Mouse (Mus musculus): ENCODE data around the gene Prkacb.

Prkacb gene

GRCm38 (mm10) chr3:146812901-146813393 lies at the start of gene Prkacb:
TSS of gene Prkacb (minus strand) at chr3:146812990.
- DNase-seq (ENCODE audit: low spot score in 2 of 2): peak; percentile 80 to 91

- no peak for DNase-seq (ENCODE audit: low spot score in 2 of 2)
These were observed 47.5 kb upstream of the Prkacb start for GRCm38 (mm10) chr3:146860308-146860707.

GRCm38 (mm10) chr3:146857373-146857772 lies 44.6 kb upstream of the Prkacb start:
- no peak for DNase-seq (ENCODE audit: low spot score in 2 of 2)

DNA sequence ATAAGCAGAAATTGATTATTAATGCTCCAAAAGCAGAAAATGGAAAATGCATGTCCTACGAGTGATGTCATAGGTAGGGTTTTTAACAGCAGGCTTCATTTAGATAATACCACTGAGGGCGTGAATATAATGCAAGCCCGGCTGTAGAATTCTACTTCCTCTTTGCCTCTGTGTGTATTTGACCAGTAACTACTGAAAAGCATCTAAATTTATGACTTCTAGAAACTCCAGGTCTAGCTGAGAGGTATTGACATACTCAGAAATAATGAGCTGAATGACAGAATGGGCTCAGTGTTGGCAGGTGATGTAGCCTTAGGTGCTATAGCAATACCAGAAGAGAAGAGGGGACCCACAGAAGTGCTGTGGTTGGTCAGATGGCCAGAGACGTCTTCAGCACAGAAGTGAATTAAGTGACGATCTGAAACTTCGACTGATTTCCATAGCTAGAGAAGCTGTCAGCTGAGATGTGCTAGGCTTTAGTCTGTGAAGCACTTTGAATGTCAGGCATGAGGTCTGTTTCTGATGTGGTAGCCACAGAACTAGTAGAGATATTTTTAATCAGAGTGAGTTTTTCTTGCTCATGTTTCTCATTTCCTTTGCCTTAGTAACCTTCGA lies 41.8 kb upstream of the Prkacb start:
- DNase-seq (ENCODE audit: low spot score in 2 of 2): no peak

GRCm38 (mm10) chr3:146851966-146852891 lies 39.4 kb upstream of the Prkacb start, which contains the start of gene Ttll7:
TSS of gene Ttll7 (plus strand) at chr3:146852367.
- peak; percentile 41 to 65 for DNase-seq (ENCODE audit: low spot score in 2 of 2)

GRCm38 (mm10) chr3:146849360-146849759 lies 36.6 kb upstream of the Prkacb start:
- no peak for DNase-seq (ENCODE audit: low spot score in 2 of 2)

DNA sequence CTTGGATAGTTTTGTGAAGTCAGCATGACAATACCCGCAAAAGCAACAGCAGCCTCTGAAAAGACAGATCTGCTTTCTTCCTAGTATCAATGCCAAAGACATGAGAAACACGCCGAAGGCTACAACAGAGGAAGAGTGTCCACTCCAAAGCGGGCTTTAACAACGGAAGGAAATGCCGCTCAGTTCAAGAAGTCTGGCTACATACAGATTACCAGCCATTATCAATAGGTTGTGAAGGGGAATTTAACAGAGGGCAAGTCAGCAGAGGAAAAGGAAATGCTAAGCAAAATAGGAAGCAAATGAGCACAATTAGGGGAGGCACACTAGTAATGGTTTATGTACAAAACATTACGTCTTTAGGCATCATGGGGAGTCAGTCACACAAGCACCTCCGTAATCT lies 35.3 kb upstream of the Prkacb start:
- DNase-seq (ENCODE audit: low spot score in 2 of 2): no peak

DNA sequence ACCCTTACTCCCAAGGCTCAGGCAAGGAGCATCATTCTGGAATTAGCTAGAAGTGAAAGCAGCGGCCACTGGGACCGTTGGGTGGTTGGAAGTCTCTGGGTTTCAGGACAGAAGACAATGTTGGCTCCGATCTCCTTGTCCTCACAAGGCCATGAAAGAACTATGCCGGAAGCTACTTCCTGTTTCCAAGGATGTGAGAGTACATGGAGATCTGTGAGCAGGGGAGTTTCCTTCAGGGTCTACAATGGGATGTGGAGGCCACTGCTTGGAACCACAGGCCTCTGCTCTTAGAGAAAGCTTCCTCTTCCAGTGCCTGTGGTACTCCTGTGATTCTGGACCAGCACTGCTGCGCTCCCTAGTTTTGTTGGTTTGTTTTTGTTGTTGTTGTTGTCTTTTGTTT lies 33.4 kb upstream of the Prkacb start:
- no peak for DNase-seq (ENCODE audit: low spot score in 2 of 2)

DNA sequence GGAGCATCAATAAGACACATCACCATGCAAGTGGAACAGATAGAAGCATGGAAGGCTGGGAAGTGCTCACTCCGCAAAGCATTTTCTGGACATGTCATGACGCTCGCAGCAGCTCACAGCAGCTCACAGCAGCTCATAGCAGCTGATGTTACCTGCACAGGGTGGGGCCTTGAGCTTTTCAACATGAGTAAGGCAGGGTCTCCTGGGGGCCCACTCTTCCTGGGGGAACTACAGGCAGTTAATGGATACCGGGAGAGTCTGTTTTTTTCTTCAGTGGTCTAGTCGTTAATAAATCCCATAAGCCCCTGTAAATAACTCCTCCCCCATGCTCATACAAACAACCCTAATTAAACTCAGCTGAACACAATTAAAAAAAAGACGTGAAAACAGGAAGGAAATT lies 30.7 kb upstream of the Prkacb start:
- no peak for DNase-seq (ENCODE audit: low spot score in 2 of 2)

- DNase-seq (ENCODE audit: low spot score in 2 of 2): no peak
These were observed 30.0 kb upstream of the Prkacb start for GRCm38 (mm10) chr3:146842766-146843165.

- no peak for DNase-seq (ENCODE audit: low spot score in 2 of 2)
These were observed 7.9 kb upstream of the Prkacb start for GRCm38 (mm10) chr3:146820718-146821117.

GRCm38 (mm10) chr3:146813624-146814023 lies 834 bp upstream of the Prkacb start:
- DNase-seq (ENCODE audit: low spot score in 2 of 2): no peak

DNA sequence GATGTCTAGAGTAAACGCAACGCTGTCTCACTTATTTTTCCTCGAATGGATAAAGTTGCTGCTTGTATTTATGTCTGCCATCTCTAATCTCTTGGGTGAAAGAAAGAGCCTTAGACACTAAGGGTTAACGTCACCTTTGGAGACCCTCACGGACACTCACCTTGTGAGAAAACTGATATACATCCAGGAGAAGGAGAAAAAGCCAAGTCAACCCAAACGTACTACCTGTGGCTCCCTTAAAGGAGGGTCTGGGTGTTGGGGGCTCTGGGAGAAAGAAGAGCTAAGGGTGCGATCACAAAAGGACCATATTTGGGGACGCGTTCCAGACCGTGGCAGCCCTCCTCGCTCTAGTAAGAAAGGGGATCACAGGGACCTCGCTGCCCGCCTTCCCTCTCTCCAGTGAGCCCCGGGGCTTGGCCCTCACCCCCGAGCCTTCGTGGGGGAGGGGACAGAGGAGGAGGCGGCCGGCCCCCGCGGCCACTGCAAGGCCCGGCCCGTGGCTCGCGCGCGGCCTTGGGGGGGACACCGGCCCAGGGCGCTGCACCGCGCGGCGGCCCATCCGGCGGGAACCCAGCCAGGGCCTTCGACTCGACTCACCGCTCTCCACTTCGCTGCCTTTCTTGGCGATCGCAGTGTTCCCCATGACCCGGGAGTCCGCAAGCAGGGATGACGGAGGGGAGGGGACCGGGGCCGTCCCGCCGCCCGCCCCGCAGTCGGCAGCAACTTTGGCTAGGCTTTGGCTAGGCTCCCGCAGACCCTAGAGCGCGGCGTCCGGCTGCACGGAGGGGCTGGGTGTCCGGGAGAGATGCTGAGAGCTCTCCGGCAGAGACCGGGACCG lies 530 bp downstream of the Prkacb start:
- no peak for DNase-seq (ENCODE audit: low spot score in 2 of 2)

DNA sequence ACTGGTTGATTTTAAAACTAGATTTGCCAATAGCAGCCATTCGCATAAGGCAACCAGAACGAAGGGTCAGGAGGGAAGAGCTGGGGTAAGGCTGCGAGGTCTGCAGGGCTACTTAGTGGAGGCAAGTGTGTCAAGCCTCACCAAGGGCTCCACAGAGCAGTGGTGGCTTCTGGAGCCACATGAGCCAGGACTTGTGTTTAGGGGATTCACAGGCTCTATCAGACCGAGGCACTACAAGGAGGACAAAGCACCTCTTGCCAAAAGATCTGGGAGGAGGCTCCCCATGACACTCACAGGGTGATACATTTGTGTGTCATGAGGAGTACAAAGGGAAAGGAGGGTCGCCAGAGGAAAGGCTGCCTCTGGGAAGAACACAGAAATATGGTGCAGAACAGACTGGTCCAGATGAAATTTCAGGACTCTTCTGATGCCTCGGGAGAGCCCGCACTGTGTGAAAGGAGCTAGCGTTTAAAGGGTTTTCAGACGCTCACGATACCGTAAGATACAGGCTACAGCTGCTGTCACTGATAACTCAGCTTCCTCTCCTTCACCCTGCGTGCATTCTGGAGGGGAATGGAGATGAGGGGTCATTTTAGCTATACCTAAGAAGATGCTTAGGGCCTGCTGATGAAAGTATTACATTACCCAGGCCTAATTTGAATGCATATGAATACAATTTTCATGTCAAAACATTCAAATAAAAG lies 19.1 kb downstream of the Prkacb start:
- no peak for DNase-seq (ENCODE audit: low spot score in 2 of 2)

GRCm38 (mm10) chr3:146792144-146792748 lies 20.5 kb downstream of the Prkacb start:
- no peak for DNase-seq (ENCODE audit: low spot score in 2 of 2)

DNA sequence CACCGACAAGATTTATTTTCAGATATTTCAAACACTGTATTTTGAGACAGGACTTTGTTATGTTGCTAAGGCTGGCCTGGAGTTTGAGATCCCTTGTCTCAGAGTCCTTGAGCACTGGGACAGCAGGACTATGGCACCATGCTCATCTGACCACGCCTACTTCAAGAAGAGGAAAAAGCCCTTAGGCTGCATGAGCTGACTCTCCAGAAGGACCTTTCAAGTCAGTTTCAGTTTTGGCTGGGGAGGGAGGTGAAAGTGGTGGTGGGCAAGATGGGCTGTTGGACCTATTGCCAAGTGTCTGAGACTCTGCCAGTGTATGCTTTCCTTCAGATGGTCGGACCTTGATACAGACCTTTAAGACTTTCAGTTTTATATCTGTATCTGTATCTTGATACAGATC lies 28.6 kb downstream of the Prkacb start:
- no peak for DNase-seq (ENCODE audit: low spot score in 2 of 2)

DNA sequence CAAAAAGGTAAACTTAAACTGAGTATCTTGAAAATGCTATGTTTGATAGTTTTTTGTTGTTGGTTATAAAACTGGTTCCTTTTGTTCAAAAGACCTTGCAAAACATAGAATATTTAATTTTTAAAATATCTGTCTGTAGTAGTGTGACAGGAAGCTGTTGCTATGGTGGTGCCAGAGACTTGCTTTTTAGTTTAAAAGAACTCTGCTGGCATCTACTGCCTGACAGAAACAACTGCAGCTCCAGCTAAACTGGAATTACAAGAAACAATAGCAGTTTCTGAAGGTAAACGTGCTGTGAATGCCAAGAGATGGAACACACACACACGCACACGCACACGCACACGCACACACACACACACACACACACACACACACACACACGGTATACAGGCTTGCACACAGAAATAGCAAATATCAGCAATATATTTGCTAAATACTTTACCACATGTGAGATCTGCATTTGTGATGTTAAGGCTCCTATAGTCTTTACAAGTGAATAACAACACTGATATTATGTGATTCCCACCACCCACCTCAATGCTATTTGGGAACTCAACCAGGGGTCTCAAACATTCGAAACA lies 29.1 kb downstream of the Prkacb start:
- no peak for DNase-seq (ENCODE audit: low spot score in 2 of 2)

GRCm38 (mm10) chr3:146782548-146782947 lies 30.2 kb downstream of the Prkacb start:
- no peak for DNase-seq (ENCODE audit: low spot score in 2 of 2)

- no peak for DNase-seq (ENCODE audit: low spot score in 2 of 2)
These were observed 31.7 kb downstream of the Prkacb start for GRCm38 (mm10) chr3:146781131-146781530.

DNA sequence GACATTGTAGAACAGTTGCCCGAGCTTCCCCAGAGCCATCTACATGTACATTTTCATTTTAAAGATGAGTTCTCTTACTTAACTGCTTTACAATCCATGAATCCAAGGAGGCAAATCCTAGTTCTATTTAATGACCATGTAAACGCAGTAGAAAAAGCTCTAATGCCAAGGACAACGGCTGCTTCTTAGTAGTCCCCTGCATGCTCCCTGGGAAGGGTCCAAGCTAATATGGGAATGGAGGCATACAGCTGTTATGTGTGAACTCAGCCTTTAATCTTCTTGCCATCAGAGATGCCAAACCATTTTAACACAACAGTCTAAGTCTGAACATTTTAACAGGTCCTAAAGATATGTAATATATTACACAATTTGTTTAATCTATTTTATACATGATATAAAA lies 32.5 kb downstream of the Prkacb start:
- no peak for DNase-seq (ENCODE audit: low spot score in 2 of 2)

DNA sequence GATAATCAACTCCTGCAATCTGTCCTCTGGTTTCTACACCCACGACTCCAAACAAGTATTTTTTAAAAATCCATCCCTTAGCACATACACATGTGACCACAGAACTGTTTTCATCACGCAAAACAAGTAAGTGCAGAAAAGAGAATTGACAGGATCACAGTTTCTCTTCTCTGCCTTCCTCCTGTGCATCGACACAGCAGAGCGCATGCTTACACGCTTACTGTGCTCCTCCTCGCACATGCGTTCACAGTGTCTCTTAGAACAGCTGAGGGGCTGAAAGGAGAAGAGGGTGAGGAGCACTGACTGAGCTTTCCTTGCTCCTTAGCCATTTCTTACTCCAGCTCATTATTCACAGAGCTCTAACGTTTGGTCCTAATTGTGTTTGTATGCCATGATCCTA lies 33.9 kb downstream of the Prkacb start:
- DNase-seq (ENCODE audit: low spot score in 2 of 2): no peak

Measured in spleen, postnatal 4 days (tissue).